Mouse (Mus musculus) kidney, postnatal 14 days (tissue): ENCODE measurements around the gene Clock.

Experiments used
- DNase-seq: peaks from one replicate; pipeline ENCODE4 v3.0.0; 2022; ENCODE audit warnings: mixed read lengths

The Clock gene

GRCm38 (mm10) chr5:76177664-76178063 is 126.9 kb downstream of the Clock start:
- DNase-seq, result no peak

- DNase-seq, result no peak
Observed at GRCm38 (mm10) chr5:76176841-76177240, 127.8 kb downstream of the Clock start.

GRCm38 (mm10) chr5:76176411-76176810 is 128.2 kb downstream of the Clock start:
- DNase-seq, result no peak

GRCm38 (mm10) chr5:76175051-76175450 is 129.5 kb downstream of the Clock start:
- DNase-seq, result no peak

- DNase-seq, result no peak
Observed at GRCm38 (mm10) chr5:76171039-76171438, 133.6 kb downstream of the Clock start.

GRCm38 (mm10) chr5:76170522-76170921 is 134.1 kb downstream of the Clock start:
- DNase-seq, result no peak

GRCm38 (mm10) chr5:76164827-76165226 is 139.8 kb downstream of the Clock start:
- DNase-seq, result no peak

- no peak for DNase-seq
Observed at GRCm38 (mm10) chr5:76163828-76164390, 140.7 kb downstream of the Clock start.

- no peak for DNase-seq
Observed at GRCm38 (mm10) chr5:76162926-76163325, 141.7 kb downstream of the Clock start.

- DNase-seq, result no peak
Observed at GRCm38 (mm10) chr5:76161491-76161890, 143.1 kb downstream of the Clock start.

- no peak for DNase-seq
Observed at GRCm38 (mm10) chr5:76160086-76160485, 144.5 kb downstream of the Clock start.
